ENCODE assay signal across 20 mouse cellular contexts in the genomic region with DNA sequence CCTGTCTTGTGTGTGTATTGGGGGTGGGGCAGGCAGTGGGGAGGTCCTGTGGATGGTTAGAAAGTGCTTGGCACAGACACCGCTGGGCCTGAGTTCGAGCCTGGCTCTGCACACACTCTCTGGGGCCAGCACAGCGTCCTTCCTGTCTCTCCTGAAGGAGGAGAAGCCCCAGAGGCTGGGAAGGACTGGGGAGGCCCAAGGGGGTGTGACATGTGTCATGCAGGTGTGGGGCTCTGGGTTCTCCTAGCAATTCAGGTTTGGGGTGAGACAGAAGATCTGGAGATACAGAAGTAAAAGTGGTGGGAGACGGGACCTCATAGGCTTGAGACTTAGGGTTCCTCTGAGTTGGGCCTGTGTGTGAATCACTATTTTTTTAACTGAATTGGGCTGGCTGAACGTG. TPM values are rescaled to one million over a fixed set of nuclear protein-coding genes. Genes with fewer than 3 reads are reported as not detected.
DNase-seq lines count a peak whose midpoint lies in the region; ATAC-seq and TF ChIP-seq lines count a peak whose summit lies in the region.
"Had no signal": no experiment of that assay in that cellular context is flagged by ENCODE, and none has a peak within 500 bp of the region (broad histone marks: within the 10 kb centered on the region; RNA-seq: fewer than 3 reads in every experiment).

No protein-coding gene starts in this region.

- H3K4me1 ChIP-seq in forebrain, embryonic 12.5 days = peaks cover 38% of the 10 kb centered on the region
- peaks cover 19% of the 10 kb centered on the region; the same call in 1 of the 2 replicates for H3K4me1 ChIP-seq in forebrain, embryonic 15.5 days
- peaks cover 36% of the 10 kb centered on the region for H3K4me1 ChIP-seq in lung, embryonic 14.5 days (ENCODE audit: insufficient read depth)
- H3K4me1 ChIP-seq in embryonic facial prominence, embryonic 12.5 days = peaks cover 66% of the 10 kb centered on the region
- H3K4me1 ChIP-seq in limb, embryonic 12.5 days (replicated peaks) = peaks cover 82% of the 10 kb centered on the region

- 82% methylated on average over 5 of the region's 5 CpGs for WGBS in forebrain, embryonic 12.5 days
- 75% methylated on average over 5 of the region's 5 CpGs for WGBS in forebrain, embryonic 15.5 days
- WGBS in lung, embryonic 14.5 days = 42% methylated on average over 5 of the region's 5 CpGs
- WGBS in embryonic facial prominence, embryonic 12.5 days = 61% methylated on average over 5 of the region's 5 CpGs
- WGBS in limb, embryonic 12.5 days = 30% methylated on average over 5 of the region's 5 CpGs

- DNase-seq in lung, embryonic 14.5 days = no peak
- DNase-seq in lung, postnatal 25 days (ENCODE audit: low spot score) = no peak
- no peak for DNase-seq in thymus, adult 18-20 months
- no peak for DNase-seq in embryo, embryonic 10.5 days (ENCODE audit: low spot score)
- DNase-seq: adrenal gland, postnatal 25 days; cerebellum, adult 11 months; gastrocnemius, adult 2 months; kidney, adult 8-10 months; right cerebral cortex, postnatal 14 days; spleen, adult 18-20 months had no signal

- ATAC-seq in forebrain, embryonic 12.5 days (ENCODE audit: low FRiP score) = no peak
- ATAC-seq in forebrain, embryonic 15.5 days (replicated peaks) = no peak
- no peak for ATAC-seq in lung, embryonic 14.5 days (ENCODE audit: insufficient read depth)
- no peak for ATAC-seq in embryonic facial prominence, embryonic 12.5 days (ENCODE audit: insufficient number of reproducible peaks, insufficient read depth, low FRiP score, low TSS enrichment)
- ATAC-seq in limb, embryonic 12.5 days (ENCODE audit: insufficient number of reproducible peaks, insufficient read depth, low FRiP score, low TSS enrichment, low read depth) = no peak
- ATAC-seq: activated CD4-positive, CD25-positive, alpha-beta regulatory T cell, adult 4 months; CD4-positive, CD25-positive, alpha-beta regulatory T cell, adult 4 months; liver, embryonic 12.5 days had no signal

- TF ChIP-seq CTCF in lung, embryonic 14.5 days (IDR thresholded peaks at IDR 0.05; ENCODE audit: low read depth) = no peak

- H3K9me3 ChIP-seq in forebrain, embryonic 12.5 days = no peaks in the 10 kb centered on the region
- H3K9me3 ChIP-seq in forebrain, embryonic 15.5 days = no peaks in the 10 kb centered on the region
- no peaks in the 10 kb centered on the region for H3K9me3 ChIP-seq in lung, embryonic 14.5 days (ENCODE audit: low read depth, low read length)
- H3K9me3 ChIP-seq in embryonic facial prominence, embryonic 12.5 days = no peaks in the 10 kb centered on the region
- H3K9me3 ChIP-seq in limb, embryonic 12.5 days = no peaks in the 10 kb centered on the region
- H3K9me3 ChIP-seq: G1E; heart, embryonic 12.5 days; liver, embryonic 12.5 days; stomach, embryonic 15.5 days had no signal

- no peak overlapping the region for H3K9ac ChIP-seq in forebrain, embryonic 12.5 days
- H3K9ac ChIP-seq in forebrain, embryonic 15.5 days (replicated peaks) = no peak overlapping the region
- H3K9ac ChIP-seq in lung, embryonic 14.5 days = no peak overlapping the region
- no peak overlapping the region for H3K9ac ChIP-seq in embryonic facial prominence, embryonic 12.5 days
- H3K9ac ChIP-seq in limb, embryonic 12.5 days (replicated peaks) = no peak overlapping the region
- H3K9ac ChIP-seq: liver, embryonic 12.5 days; stomach, embryonic 15.5 days had no signal

- no peak overlapping the region for H3K4me2 ChIP-seq in forebrain, embryonic 12.5 days
- H3K4me2 ChIP-seq in forebrain, embryonic 15.5 days (replicated peaks) = no peak overlapping the region
- peak overlapping the region; percentile 12; the same call in 1 of the 2 replicates for H3K4me2 ChIP-seq in lung, embryonic 14.5 days
- no peak overlapping the region for H3K4me2 ChIP-seq in embryonic facial prominence, embryonic 12.5 days (replicated peaks)
- peak overlapping the region; percentile 47 for H3K4me2 ChIP-seq in limb, embryonic 12.5 days
- H3K4me2 ChIP-seq: heart, embryonic 12.5 days; liver, embryonic 12.5 days; stomach, embryonic 15.5 days had no signal

- no peaks in the 10 kb centered on the region for H3K36me3 ChIP-seq in forebrain, embryonic 12.5 days (replicated peaks)
- H3K36me3 ChIP-seq in forebrain, embryonic 15.5 days = no peaks in the 10 kb centered on the region
- no peaks in the 10 kb centered on the region for H3K36me3 ChIP-seq in lung, embryonic 14.5 days (ENCODE audit: insufficient read depth)
- H3K36me3 ChIP-seq in embryonic facial prominence, embryonic 12.5 days = no peaks in the 10 kb centered on the region
- no peaks in the 10 kb centered on the region for H3K36me3 ChIP-seq in limb, embryonic 12.5 days
- H3K36me3 ChIP-seq: G1E; heart, embryonic 12.5 days; liver, embryonic 12.5 days; stomach, embryonic 15.5 days had no signal

- no peak overlapping the region for H3K4me3 ChIP-seq in forebrain, embryonic 12.5 days (replicated peaks)
- no peak overlapping the region for H3K4me3 ChIP-seq in forebrain, embryonic 15.5 days
- H3K4me3 ChIP-seq in lung, embryonic 14.5 days (ENCODE audit: low read depth, low read length) = no peak overlapping the region
- H3K4me3 ChIP-seq in embryonic facial prominence, embryonic 12.5 days = no peak overlapping the region
- no peak overlapping the region for H3K4me3 ChIP-seq in limb, embryonic 12.5 days (replicated peaks)
- H3K4me3 ChIP-seq: gastrocnemius, adult 2 months; heart, embryonic 12.5 days; liver, embryonic 12.5 days; stomach, embryonic 15.5 days had no signal

- H3K27ac ChIP-seq in forebrain, embryonic 12.5 days = 0 out of 2 replicates have a peak overlapping the region, but pooled peaks have one; percentile 25
- H3K27ac ChIP-seq in forebrain, embryonic 15.5 days (replicated peaks) = no peak overlapping the region
- H3K27ac ChIP-seq in lung, embryonic 14.5 days (ENCODE audit: low read depth) = peak overlapping the region; percentile 95
- peak overlapping the region; percentile 95 for H3K27ac ChIP-seq in embryonic facial prominence, embryonic 12.5 days
- peak overlapping the region; percentile 96 for H3K27ac ChIP-seq in limb, embryonic 12.5 days
- H3K27ac ChIP-seq: gastrocnemius, adult 2 months had no signal

- H3K27me3 ChIP-seq in forebrain, embryonic 12.5 days = peaks cover 19% of the 10 kb centered on the region
- peaks cover 9% of the 10 kb centered on the region; the same call in 1 of the 2 replicates for H3K27me3 ChIP-seq in forebrain, embryonic 15.5 days
- H3K27me3 ChIP-seq in lung, embryonic 14.5 days (ENCODE audit: insufficient read depth, low read length) = no peaks in the 10 kb centered on the region
- no peaks in the 10 kb centered on the region for H3K27me3 ChIP-seq in embryonic facial prominence, embryonic 12.5 days
- no peaks in the 10 kb centered on the region for H3K27me3 ChIP-seq in limb, embryonic 12.5 days
- H3K27me3 ChIP-seq: stomach, embryonic 15.5 days had no signal

RNA-seq across cellular contexts. Expression of gene Snai1, which starts 25.0 kb away (rescaled TPM):
- 11.8 and 14.6 TPM in 2 replicates for polyA plus RNA-seq in forebrain, embryonic 12.5 days (2016; fragmentation: Nextera tagmentation; extraction: Ambion mirVana)
- 2.1 and 2.7 TPM in 2 replicates for polyA plus RNA-seq in forebrain, embryonic 15.5 days (2015; fragmentation: Nextera tagmentation; extraction: Ambion mirVana)
- polyA plus RNA-seq in lung, embryonic 14.5 days (2014; fragmentation: Nextera tagmentation; extraction: Ambion mirVana) = 152 and 162 TPM in 2 replicates
- 76.3 and 83.4 TPM in 2 replicates for polyA plus RNA-seq in embryonic facial prominence, embryonic 12.5 days (2016; fragmentation: Nextera tagmentation; extraction: Ambion mirVana)
- polyA plus RNA-seq in limb, embryonic 12.5 days (2016; fragmentation: Nextera tagmentation; extraction: Ambion mirVana) = 69.0 and 82.0 TPM in 2 replicates
- polyA plus RNA-seq: activated CD4-positive, CD25-positive, alpha-beta regulatory T cell, adult 4 months; G1E had no signal

Comparison
In these comparisons a context has a peak if more than half of its experiments do, and no peak if none do; other contexts are left out.
1. H3K4me2 ChIP-seq: peak in lung, embryonic 14.5 days (single experiment) and limb, embryonic 12.5 days (single experiment); none in forebrain, embryonic 12.5 days (single experiment), forebrain, embryonic 15.5 days (single experiment) and embryonic facial prominence, embryonic 12.5 days (single experiment).